Mouse (Mus musculus) stomach, embryonic 15.5 days (tissue): ENCODE results near the gene Scn3b. TPM values are rescaled to one million over a fixed set of nuclear protein-coding genes. Genes with fewer than 3 reads are reported as not detected.

Experiments used
- ATAC-seq: fragments of 200-750 bp; cut with Nextera tagmentation; 2 replicates; pipeline ENCODE4 v1.8.0; 2017; ENCODE audit warnings: low read depth, moderate number of reproducible peaks, moderate TSS enrichment; ENCODE audit not compliant: insufficient read depth, low FRiP score
- H3K27ac ChIP-seq: fragments of 300-500 bp; sonication (generic); 2 replicates; pipeline ENCODE4 v1.5.1; 2015; ENCODE audit warnings: mild to moderate bottlenecking, inconsistent platforms
- H3K27me3 ChIP-seq: fragments of 300-500 bp; sonication (generic); replicated peaks from 2 replicates; pipeline ENCODE4 v1.6.1; 2015; ENCODE audit warnings: inconsistent platforms
- H3K36me3 ChIP-seq: fragments of 300-500 bp; sonication (generic); 2 replicates; pipeline ENCODE4 v1.6.1; 2015; ENCODE audit warnings: inconsistent platforms
- H3K4me1 ChIP-seq: fragments of 300-500 bp; sonication (generic); 2 replicates; pipeline ENCODE4 v1.6.1; 2015; ENCODE audit warnings: inconsistent platforms
- H3K4me2 ChIP-seq: fragments of 300-500 bp; sonication (generic); 2 replicates; pipeline ENCODE4 v1.6.1; 2015; ENCODE audit warnings: mild to moderate bottlenecking, inconsistent platforms
- H3K4me3 ChIP-seq: fragments of 300-500 bp; sonication (generic); replicated peaks from 2 replicates; pipeline ENCODE4 v1.5.1; 2015; ENCODE audit warnings: inconsistent platforms
- H3K9ac ChIP-seq: fragments of 300-500 bp; sonication (generic); 2 replicates; pipeline ENCODE4 v1.6.1; 2015; ENCODE audit warnings: inconsistent platforms
- H3K9me3 ChIP-seq: fragments of 300-500 bp; sonication (generic); 2 replicates; pipeline ENCODE4 v1.6.1; 2016; ENCODE audit warnings: inconsistent platforms
- WGBS: fragments of 180-500 bp; shearing (Covaris S2); methylation state at CpG from one replicate; pipeline ENCODE4 v1.1.7; 2015; 5-methylcytosine and 5-hydroxymethylcytosine counted together
- polyA plus RNA-seq: library from polyadenylated mRNA; unstranded; fragments of >200 nt; fragmentation: Nextera tagmentation; extraction: Ambion mirVana; gene quantifications from 2 replicates; pipeline ENCODE4 v1.2.1, GENCODE M21; 2015

Gene Scn3b
- polyA plus RNA-seq, 1 experiment from 2014 or later: 5.2 TPM

DNA sequence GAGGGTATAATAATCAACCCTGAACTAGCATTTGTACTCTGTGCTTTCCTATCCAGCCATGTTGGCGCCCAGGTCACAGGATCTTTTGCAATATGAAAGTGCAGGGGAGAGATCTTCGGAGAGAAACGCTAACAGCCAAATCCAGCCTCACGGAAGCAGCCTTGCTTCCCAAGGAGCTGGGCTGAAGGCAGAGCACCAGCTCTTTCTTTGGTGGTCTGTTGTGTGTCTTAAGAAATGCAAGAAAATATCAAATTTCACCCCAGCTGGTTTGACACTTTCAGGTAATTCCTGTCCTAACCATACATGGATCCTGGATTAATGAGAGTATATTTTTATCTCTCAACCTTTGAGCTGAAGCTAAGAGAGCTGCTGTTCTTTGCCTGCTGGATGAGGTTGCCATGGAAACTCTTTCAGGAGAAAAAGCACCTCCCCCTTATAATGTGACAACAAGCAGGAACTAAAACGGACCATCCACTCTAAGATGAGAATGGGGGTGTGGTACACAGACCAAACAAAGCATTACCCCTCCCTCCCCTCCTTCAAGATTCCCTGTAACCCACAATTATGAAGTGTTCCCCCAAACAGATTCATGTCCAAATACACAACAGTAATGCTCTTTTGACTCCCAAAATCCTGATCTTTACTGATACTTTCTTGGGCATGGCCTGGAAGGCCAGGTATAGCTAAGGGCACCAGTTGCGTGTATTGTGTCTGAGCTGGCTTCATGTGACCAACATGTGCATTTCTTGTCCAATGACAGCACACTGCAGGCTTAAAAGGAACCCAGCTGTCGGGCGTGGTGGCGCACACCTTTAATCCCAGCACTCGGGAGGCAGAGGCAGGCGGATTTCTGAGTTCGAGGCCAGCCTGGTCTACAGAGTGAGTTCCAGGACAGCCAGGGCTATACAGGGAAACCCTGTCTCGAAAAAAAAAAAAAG lies 26.8 kb upstream of the Scn3b start:
- Histone ChIP-seq H3K4me3 (peak overlapping the region; percentile 40), H3K9ac (no peak overlapping the region), H3K9me3 (no peaks in the 10 kb centered on the region), H3K27me3 (no peaks in the 10 kb centered on the region), H3K36me3 (no peaks in the 10 kb centered on the region), H3K4me1 (0 out of 2 replicates have a peak, but pooled peaks cover 6% of the 10 kb centered on the region), H3K4me2 (peak overlapping the region; percentile 72), H3K27ac (no peak overlapping the region)
- ATAC-seq: no peak
- WGBS: 53% methylated on average over 13 of the region's 13 CpGs

- no peak overlapping the region for H3K9ac ChIP-seq
- ATAC-seq: no peak
These were observed 23.6 kb upstream of the Scn3b start for GRCm38 (mm10) chr9:40245466-40245865.

GRCm38 (mm10) chr9:40245974-40246665 lies 22.9 kb upstream of the Scn3b start:
- no peak overlapping the region for H3K4me2 ChIP-seq
- no peak for ATAC-seq
- no peak overlapping the region for H3K9ac ChIP-seq
- H3K36me3 ChIP-seq: no peaks in the 10 kb centered on the region
- no peaks in the 10 kb centered on the region for H3K27me3 ChIP-seq
- H3K27ac ChIP-seq: no peak overlapping the region
- no peaks in the 10 kb centered on the region for H3K9me3 ChIP-seq
- H3K4me3 ChIP-seq: no peak overlapping the region
- H3K4me1 ChIP-seq: 0 out of 2 replicates have a peak, but pooled peaks cover 4% of the 10 kb centered on the region
- WGBS: 76% methylated on average over 7 of the region's 7 CpGs

More at GRCm38 (mm10) chr9:40245466-40245865, 23.6 kb upstream of the Scn3b start:
- Histone ChIP-seq H3K4me1 (0 out of 2 replicates have a peak, but pooled peaks cover 6% of the 10 kb centered on the region), H3K4me2 (no peak overlapping the region), H3K9me3 (no peaks in the 10 kb centered on the region), H3K4me3 (no peak overlapping the region), H3K27ac (no peak overlapping the region), H3K36me3 (no peaks in the 10 kb centered on the region), H3K27me3 (no peaks in the 10 kb centered on the region)
- 41% methylated on average over 9 of the region's 9 CpGs for WGBS

GRCm38 (mm10) chr9:40246702-40247101 lies 22.3 kb upstream of the Scn3b start:
- H3K9ac ChIP-seq: no peak overlapping the region
- no peaks in the 10 kb centered on the region for H3K27me3 ChIP-seq
- H3K4me3 ChIP-seq: no peak overlapping the region
- no peaks in the 10 kb centered on the region for H3K4me1 ChIP-seq
- no peak for ATAC-seq
- H3K9me3 ChIP-seq: no peaks in the 10 kb centered on the region
- H3K4me2 ChIP-seq: no peak overlapping the region
- H3K36me3 ChIP-seq: no peaks in the 10 kb centered on the region
- WGBS: 73% methylated on average over 6 of the region's 6 CpGs
- H3K27ac ChIP-seq: no peak overlapping the region

DNA sequence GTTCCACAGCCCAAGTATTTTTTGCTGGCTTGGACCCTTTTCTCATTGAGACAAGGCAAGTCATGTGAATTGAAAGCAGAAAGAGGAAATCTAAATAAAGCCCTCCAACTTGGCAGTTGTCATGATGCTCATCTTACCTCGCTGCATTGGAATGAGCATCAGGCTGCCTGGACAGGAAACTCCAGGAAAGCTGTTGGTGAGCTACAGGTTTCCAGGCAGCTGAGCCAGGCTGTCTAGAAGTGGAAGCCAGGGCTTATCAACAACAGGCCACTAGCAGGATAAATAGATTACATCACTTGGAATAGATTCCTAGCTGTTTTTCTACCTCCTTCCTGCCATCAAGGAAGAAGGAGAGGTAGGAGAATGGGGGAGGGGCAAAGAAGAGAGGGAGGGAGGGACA lies 19.9 kb upstream of the Scn3b start:
- 73% methylated on average over 1 of the region's 1 CpGs for WGBS
- Histone ChIP-seq H3K4me1 (no peaks in the 10 kb centered on the region), H3K36me3 (no peaks in the 10 kb centered on the region), H3K27me3 (no peaks in the 10 kb centered on the region), H3K27ac (no peak overlapping the region), H3K9ac (no peak overlapping the region), H3K4me3 (no peak overlapping the region), H3K9me3 (no peaks in the 10 kb centered on the region), H3K4me2 (no peak overlapping the region)
- ATAC-seq: no peak

DNA sequence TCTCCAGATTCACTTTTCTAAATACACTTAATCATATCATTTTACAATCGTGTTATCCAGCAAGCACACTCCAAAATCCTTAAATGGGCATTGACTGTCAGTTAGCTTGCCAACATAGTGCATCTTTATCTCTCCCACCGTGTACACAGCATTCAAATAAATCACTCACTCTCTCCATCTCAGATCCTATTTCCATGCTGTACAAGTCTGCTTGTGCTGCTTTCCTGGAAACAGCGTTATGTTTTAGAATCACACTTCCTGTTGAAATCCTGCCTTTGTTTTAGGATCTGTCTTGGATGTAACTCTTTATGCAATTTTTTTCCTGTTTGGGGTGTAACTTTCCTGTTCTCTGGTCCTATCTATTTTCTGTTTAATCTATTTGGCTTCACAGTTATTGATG lies 16.6 kb upstream of the Scn3b start:
- Histone ChIP-seq H3K9me3 (no peaks in the 10 kb centered on the region), H3K4me3 (no peak overlapping the region), H3K4me2 (no peak overlapping the region), H3K4me1 (no peaks in the 10 kb centered on the region), H3K9ac (no peak overlapping the region), H3K27ac (no peak overlapping the region), H3K27me3 (no peaks in the 10 kb centered on the region), H3K36me3 (no peaks in the 10 kb centered on the region)
- 48% methylated on average over 3 of the region's 3 CpGs for WGBS
- no peak for ATAC-seq

GRCm38 (mm10) chr9:40263874-40264273 lies 5.1 kb upstream of the Scn3b start:
- H3K36me3 ChIP-seq: no peaks in the 10 kb centered on the region
- no peaks in the 10 kb centered on the region for H3K9me3 ChIP-seq
- H3K4me1 ChIP-seq: peaks cover 10% of the 10 kb centered on the region; the same call in 1 of the 2 replicates
- no peak for ATAC-seq
- no peak overlapping the region for H3K9ac ChIP-seq
- no peak overlapping the region for H3K4me3 ChIP-seq
- 0 out of 2 replicates have a peak, but pooled peaks cover 4% of the 10 kb centered on the region for H3K27me3 ChIP-seq
- H3K4me2 ChIP-seq: no peak overlapping the region
- no peak overlapping the region for H3K27ac ChIP-seq
- 61% methylated on average over 6 of the region's 6 CpGs for WGBS

DNA sequence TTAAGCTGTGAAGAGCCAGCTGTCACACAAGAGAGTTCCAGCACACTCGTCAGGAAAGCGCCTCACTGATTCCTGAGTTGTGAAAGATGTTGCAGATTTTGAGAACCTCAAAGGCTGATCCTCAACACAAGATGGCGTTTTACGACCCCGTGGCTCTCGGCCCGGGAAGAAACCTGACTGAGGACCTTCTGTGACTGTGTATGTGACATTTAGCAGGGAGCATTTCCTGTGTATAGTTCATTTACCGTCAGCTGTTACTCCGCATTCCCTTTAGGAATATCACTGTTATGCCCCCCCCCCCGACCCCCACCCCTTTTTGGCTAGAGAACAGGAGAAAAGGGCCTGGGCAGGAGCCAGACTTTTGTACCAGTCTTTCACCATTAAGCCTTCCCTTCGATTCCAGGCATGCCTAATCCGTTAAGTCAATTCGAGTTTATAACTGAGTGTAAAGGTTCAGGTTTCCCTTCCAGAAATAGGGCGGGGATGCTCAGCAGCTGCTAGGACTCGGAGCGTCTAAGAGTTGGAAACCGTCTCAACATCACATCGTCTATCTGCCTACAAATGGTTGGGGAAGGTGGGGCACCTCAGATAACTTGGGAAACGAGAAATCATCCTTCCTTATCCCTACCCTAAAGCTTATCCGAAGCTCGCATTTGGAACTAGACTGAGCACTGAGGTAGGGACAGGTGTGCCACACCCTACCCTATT lies 823 bp upstream of the Scn3b start:
- Histone ChIP-seq H3K9ac (no peak overlapping the region), H3K36me3 (no peaks in the 10 kb centered on the region), H3K27me3 (peaks cover 9% of the 10 kb centered on the region), H3K4me1 (peaks cover 16% of the 10 kb centered on the region; the same call in 1 of the 2 replicates), H3K4me3 (no peak overlapping the region), H3K9me3 (no peaks in the 10 kb centered on the region), H3K27ac (no peak overlapping the region), H3K4me2 (peak overlapping the region; percentile 60)
- ATAC-seq: 0 out of 2 replicates have a peak, but pooled peaks have one; percentile 32
- 15% methylated on average over 21 of the region's 21 CpGs for WGBS

GRCm38 (mm10) chr9:40268748-40269102 lies 292 bp upstream of the Scn3b start:
- ATAC-seq: no peak
- peaks cover 9% of the 10 kb centered on the region for H3K27me3 ChIP-seq
- H3K4me1 ChIP-seq: peaks cover 16% of the 10 kb centered on the region; the same call in 1 of the 2 replicates
- no peak overlapping the region for H3K27ac ChIP-seq
- whole genome bisulfite sequencing: 0% methylated on average over 4 of the region's 4 CpGs
- H3K9ac ChIP-seq: no peak overlapping the region
- H3K4me2 ChIP-seq: peak overlapping the region; percentile 60
- peak overlapping the region; percentile 28 for H3K4me3 ChIP-seq
- no peaks in the 10 kb centered on the region for H3K9me3 ChIP-seq
- no peaks in the 10 kb centered on the region for H3K36me3 ChIP-seq

GRCm38 (mm10) chr9:40269880-40270279 lies 863 bp downstream of the Scn3b start:
- ATAC-seq: no peak
- 26% methylated on average over 8 of the region's 8 CpGs for WGBS
- H3K36me3 ChIP-seq: no peaks in the 10 kb centered on the region
- no peak overlapping the region for H3K27ac ChIP-seq
- no peaks in the 10 kb centered on the region for H3K9me3 ChIP-seq
- H3K9ac ChIP-seq: no peak overlapping the region
- peaks cover 9% of the 10 kb centered on the region for H3K27me3 ChIP-seq
- peaks cover 16% of the 10 kb centered on the region; the same call in 1 of the 2 replicates for H3K4me1 ChIP-seq
- peak overlapping the region; percentile 60 for H3K4me2 ChIP-seq
- H3K4me3 ChIP-seq: peak overlapping the region; percentile 28; the same call in 1 of the 2 replicates

- Histone ChIP-seq H3K9me3 (no peaks in the 10 kb centered on the region), H3K27me3 (peaks cover 9% of the 10 kb centered on the region), H3K27ac (no peak overlapping the region), H3K4me2 (no peak overlapping the region), H3K4me1 (peaks cover 16% of the 10 kb centered on the region; the same call in 1 of the 2 replicates), H3K9ac (no peak overlapping the region), H3K36me3 (no peaks in the 10 kb centered on the region), H3K4me3 (no peak overlapping the region)
- ATAC-seq: no peak
- 67% methylated on average over 3 of the region's 3 CpGs for WGBS
These were observed 2.1 kb downstream of the Scn3b start for GRCm38 (mm10) chr9:40271075-40271474.
